Mouse (Mus musculus) midbrain, embryonic 13.5 days (tissue): ENCODE measurements around the gene Nme3. TPM values are rescaled to one million over a fixed set of nuclear protein-coding genes. Genes with fewer than 3 reads are reported as not detected.

Experiments
- ATAC-seq: fragments of 200-750 bp; cut with Nextera tagmentation; 2 replicates; pipeline ENCODE4 v1.8.0; 2017; ENCODE audit warnings: mild to moderate bottlenecking, moderate TSS enrichment, moderate library complexity
- H3K27ac ChIP-seq: fragments of 300-500 bp; sonication (generic); 2 replicates; pipeline ENCODE4 v1.5.1; 2015; ENCODE audit warnings: inconsistent platforms, mild to moderate bottlenecking, moderate library complexity
- H3K27me3 ChIP-seq: fragments of 300-500 bp; sonication (generic); 2 replicates; pipeline ENCODE4 v1.6.1; 2015; ENCODE audit warnings: mild to moderate bottlenecking, inconsistent platforms
- H3K36me3 ChIP-seq: fragments of 300-500 bp; sonication (generic); 2 replicates; pipeline ENCODE4 v1.6.1; 2015; ENCODE audit warnings: mild to moderate bottlenecking, inconsistent platforms
- H3K4me1 ChIP-seq: fragments of 300-500 bp; sonication (generic); replicated peaks from 2 replicates; pipeline ENCODE4 v1.6.1; 2015; ENCODE audit warnings: inconsistent platforms
- H3K4me2 ChIP-seq: fragments of 300-500 bp; sonication (generic); replicated peaks from 2 replicates; pipeline ENCODE4 v1.6.1; 2015; ENCODE audit warnings: moderate library complexity, mild to moderate bottlenecking, inconsistent platforms
- H3K4me3 ChIP-seq: fragments of 300-500 bp; sonication (generic); replicated peaks from 2 replicates; pipeline ENCODE4 v1.5.1; 2015; ENCODE audit warnings: mild to moderate bottlenecking, inconsistent platforms
- H3K9ac ChIP-seq: fragments of 300-500 bp; sonication (generic); replicated peaks from 2 replicates; pipeline ENCODE4 v1.6.1; 2015; ENCODE audit warnings: mild to moderate bottlenecking, inconsistent platforms
- H3K9me3 ChIP-seq: fragments of 300-500 bp; sonication (generic); 2 replicates; pipeline ENCODE4 v1.6.1; 2016; ENCODE audit warnings: mild to moderate bottlenecking, inconsistent platforms
- WGBS: fragments of 180-500 bp; shearing (Covaris S2); methylation state at CpG from one replicate; pipeline ENCODE4 v1.1.7; 2015; 5-methylcytosine and 5-hydroxymethylcytosine counted together
- polyA plus RNA-seq: library from polyadenylated mRNA; unstranded; fragments of >200 nt; fragmentation: Nextera tagmentation; extraction: Ambion mirVana; gene quantifications from 2 replicates; pipeline ENCODE4 v1.2.1, GENCODE M21; 2015

The Nme3 gene
- polyA plus RNA-seq, 1 experiment from 2014 or later, result 76.8 TPM

- no peaks in the 10 kb centered on the region for H3K4me1 ChIP-seq
- no peak for ATAC-seq
- H3K36me3 ChIP-seq, result peaks cover 83% of the 10 kb centered on the region
- H3K27me3 ChIP-seq, result no peaks in the 10 kb centered on the region
- no peak overlapping the region for H3K9ac ChIP-seq
- no peak overlapping the region for H3K4me2 ChIP-seq
- H3K4me3 ChIP-seq, result no peak overlapping the region
- no peak overlapping the region for H3K27ac ChIP-seq
- 96% methylated on average over 8 of the region's 8 CpGs for WGBS
- no peaks in the 10 kb centered on the region for H3K9me3 ChIP-seq
These were observed 36.2 kb upstream of the Nme3 start for GRCm38 (mm10) chr17:24860076-24860475.

DNA sequence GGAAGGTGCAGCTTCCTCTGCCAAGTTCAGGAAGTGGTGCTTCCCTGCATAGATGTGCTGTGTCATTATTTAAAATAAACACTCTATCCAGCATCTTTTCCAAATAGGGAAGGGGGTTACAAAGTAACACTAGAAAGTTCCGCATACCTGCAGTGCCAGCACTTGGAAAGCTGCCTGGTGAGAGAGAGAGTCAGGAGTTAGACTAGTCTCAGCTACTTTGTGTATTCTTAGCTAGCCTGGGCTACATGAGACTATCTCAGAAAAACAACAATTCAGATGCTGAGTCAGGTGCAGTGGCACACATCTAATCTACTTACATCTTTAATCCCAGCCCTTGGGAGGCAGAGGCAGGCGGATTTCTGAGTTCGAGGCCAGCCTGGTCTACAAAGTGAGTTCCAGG is 34.5 kb upstream of the Nme3 start:
- H3K9me3 ChIP-seq, result no peaks in the 10 kb centered on the region
- ATAC-seq, result no peak
- H3K4me3 ChIP-seq, result no peak overlapping the region
- no peaks in the 10 kb centered on the region for H3K27me3 ChIP-seq
- H3K36me3 ChIP-seq, result peaks cover 80% of the 10 kb centered on the region
- no peak overlapping the region for H3K27ac ChIP-seq
- no peak overlapping the region for H3K4me2 ChIP-seq
- WGBS, result 88% methylated on average over 3 of the region's 3 CpGs
- H3K9ac ChIP-seq, result no peak overlapping the region
- H3K4me1 ChIP-seq, result no peaks in the 10 kb centered on the region

DNA sequence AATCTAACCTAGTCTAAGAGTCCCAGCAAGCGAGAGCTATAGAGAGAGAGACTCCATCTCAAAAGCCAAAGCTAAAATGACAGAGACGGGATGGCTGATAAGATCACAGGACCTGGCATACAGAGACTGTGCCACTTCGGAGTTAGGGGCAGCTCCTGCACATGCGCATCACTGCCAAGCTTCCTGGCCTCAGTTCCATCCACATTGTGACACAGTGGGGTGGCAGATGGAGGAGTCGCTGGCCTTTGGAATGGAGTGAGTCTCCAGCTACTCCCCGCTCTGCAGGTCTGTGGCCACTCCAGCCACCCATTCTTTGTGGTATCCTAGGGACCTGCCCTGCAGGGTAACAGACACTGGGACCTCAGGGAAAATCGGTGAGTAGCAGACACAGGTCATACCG is 30.5 kb upstream of the Nme3 start, which contains the start of gene Igfals:
Igfals (plus strand) TSS at position 222 of the 400 bp plus-strand sequence.
- Histone ChIP-seq H3K4me3 (no peak within 1 kb of the TSS), H3K4me2 (no peak within 1 kb of the TSS), H3K9me3 (no peaks in the 10 kb centered on the region), H3K36me3 (peaks cover 50% of the 10 kb centered on the region), H3K27me3 (no peaks in the 10 kb centered on the region), H3K9ac (no peak within 1 kb of the TSS), H3K27ac (no peak within 1 kb of the TSS), H3K4me1 (no peaks in the 10 kb centered on the region)
- ATAC-seq, result no peak
- 89% methylated on average over 8 of the region's 8 CpGs for WGBS

- Histone ChIP-seq H3K4me3 (no peak overlapping the region), H3K27ac (no peak overlapping the region), H3K4me1 (no peaks in the 10 kb centered on the region), H3K9me3 (no peaks in the 10 kb centered on the region), H3K4me2 (no peak overlapping the region), H3K27me3 (no peaks in the 10 kb centered on the region), H3K36me3 (peaks cover 28% of the 10 kb centered on the region), H3K9ac (no peak overlapping the region)
- no peak for ATAC-seq
- 92% methylated on average over 10 of the region's 10 CpGs for WGBS
These were observed 28.4 kb upstream of the Nme3 start for GRCm38 (mm10) chr17:24867914-24868313.

DNA sequence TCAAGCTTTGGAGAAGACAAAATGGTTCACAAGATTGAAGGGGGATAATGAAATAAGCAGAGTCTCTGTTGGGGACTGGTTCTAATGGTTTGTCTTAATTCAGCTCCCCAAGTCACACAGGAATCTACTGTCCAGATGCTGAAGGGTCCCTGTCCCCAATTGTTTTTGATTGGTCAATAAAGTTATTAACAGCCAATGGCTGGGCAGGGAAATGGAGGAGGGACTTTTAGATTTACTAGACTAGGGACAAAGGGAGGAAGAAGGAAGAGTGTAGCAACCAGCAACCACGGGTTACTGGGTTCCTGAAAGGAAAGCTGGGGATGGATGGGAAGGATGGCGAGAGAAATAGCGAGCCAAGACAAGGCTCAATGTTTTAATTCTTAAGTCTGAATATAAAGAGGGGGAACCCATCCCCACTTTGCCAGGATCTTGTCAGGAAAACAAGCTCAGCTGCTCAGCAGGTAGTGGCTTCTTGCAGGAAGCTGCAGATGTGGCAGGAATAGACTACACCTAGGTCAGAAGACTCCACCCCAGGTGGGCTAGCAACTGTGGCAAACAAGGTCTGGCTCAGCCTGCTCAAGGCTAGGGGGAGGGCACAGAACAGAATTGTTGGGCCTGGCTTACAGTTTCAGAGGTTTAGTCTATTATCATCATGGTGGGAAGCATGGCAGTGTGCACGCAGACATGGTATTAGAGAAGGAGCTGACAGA is 22.4 kb upstream of the Nme3 start:
- Histone ChIP-seq H3K9me3 (no peaks in the 10 kb centered on the region), H3K4me2 (no peak overlapping the region), H3K4me3 (no peak overlapping the region), H3K9ac (no peak overlapping the region), H3K4me1 (no peaks in the 10 kb centered on the region), H3K27ac (no peak overlapping the region), H3K36me3 (no peaks in the 10 kb centered on the region), H3K27me3 (no peaks in the 10 kb centered on the region)
- 58% methylated on average over 4 of the region's 4 CpGs for WGBS
- no peak for ATAC-seq

GRCm38 (mm10) chr17:24874405-24874745 is 21.9 kb upstream of the Nme3 start:
- no peaks in the 10 kb centered on the region for H3K9me3 ChIP-seq
- no peak overlapping the region for H3K9ac ChIP-seq
- no peaks in the 10 kb centered on the region for H3K27me3 ChIP-seq
- no peak overlapping the region for H3K4me3 ChIP-seq
- no peak for ATAC-seq
- H3K36me3 ChIP-seq, result no peaks in the 10 kb centered on the region
- no peak overlapping the region for H3K4me2 ChIP-seq
- no peaks in the 10 kb centered on the region for H3K4me1 ChIP-seq
- no peak overlapping the region for H3K27ac ChIP-seq
- WGBS, result 42% methylated on average over 1 of the region's 1 CpGs

GRCm38 (mm10) chr17:24874989-24875388 is 21.3 kb upstream of the Nme3 start:
- WGBS, result 73% methylated on average over 8 of the region's 8 CpGs

DNA sequence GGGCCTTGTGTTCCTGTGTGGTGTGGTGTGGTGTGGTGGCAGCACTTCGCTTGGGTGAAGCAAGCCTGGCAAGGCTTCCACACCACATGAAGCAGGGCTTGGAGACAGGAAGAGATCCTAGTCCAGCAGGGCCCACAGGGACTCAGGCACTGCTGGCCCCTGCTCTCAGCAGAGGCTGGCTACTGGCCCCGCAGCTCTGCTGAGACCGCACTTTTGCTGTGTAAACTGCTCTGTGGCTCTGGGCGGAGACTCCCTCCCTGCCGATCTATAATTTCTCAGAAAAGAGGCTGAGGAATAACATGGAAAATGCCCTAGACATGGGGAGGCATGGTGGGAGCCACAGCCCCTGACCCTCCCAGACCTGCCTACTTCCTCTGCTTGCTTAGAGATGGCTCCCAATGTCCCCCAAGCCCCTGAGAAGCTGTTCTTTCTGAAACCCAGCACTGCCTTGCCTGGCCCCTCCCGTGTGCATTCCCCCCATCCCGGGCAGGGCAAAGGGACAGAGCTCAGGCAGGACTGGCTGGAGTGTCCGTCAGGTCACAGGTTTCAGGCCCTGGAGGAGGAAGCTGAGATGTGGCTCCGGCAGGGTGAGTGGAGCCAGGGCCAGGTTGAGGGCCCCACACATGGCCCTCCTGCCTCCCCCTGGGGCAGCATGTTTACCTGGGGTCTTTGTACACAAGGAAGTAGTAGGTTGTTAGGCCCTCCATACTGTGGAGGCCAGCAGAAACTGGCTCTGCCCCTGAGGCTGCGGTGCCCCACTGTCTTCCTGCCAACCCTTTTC is 18.8 kb upstream of the Nme3 start:
- no peak overlapping the region; the same call in 1 of the 2 replicates for H3K9ac ChIP-seq
- no peaks in the 10 kb centered on the region for H3K4me1 ChIP-seq
- H3K36me3 ChIP-seq, result peaks cover 2% of the 10 kb centered on the region
- no peak overlapping the region for H3K27ac ChIP-seq
- H3K4me2 ChIP-seq, result no peak overlapping the region
- H3K27me3 ChIP-seq, result no peaks in the 10 kb centered on the region
- H3K4me3 ChIP-seq, result no peak overlapping the region
- 76% methylated on average over 10 of the region's 10 CpGs for WGBS
- no peak for ATAC-seq
- no peaks in the 10 kb centered on the region for H3K9me3 ChIP-seq

More at GRCm38 (mm10) chr17:24874989-24875388, 21.3 kb upstream of the Nme3 start:
- no peaks in the 10 kb centered on the region for H3K4me1 ChIP-seq
- H3K27ac ChIP-seq, result no peak overlapping the region
- no peaks in the 10 kb centered on the region for H3K9me3 ChIP-seq
- H3K36me3 ChIP-seq, result no peaks in the 10 kb centered on the region
- no peak for ATAC-seq
- no peak overlapping the region for H3K4me2 ChIP-seq
- no peaks in the 10 kb centered on the region for H3K27me3 ChIP-seq
- no peak overlapping the region for H3K9ac ChIP-seq
- no peak overlapping the region for H3K4me3 ChIP-seq

DNA sequence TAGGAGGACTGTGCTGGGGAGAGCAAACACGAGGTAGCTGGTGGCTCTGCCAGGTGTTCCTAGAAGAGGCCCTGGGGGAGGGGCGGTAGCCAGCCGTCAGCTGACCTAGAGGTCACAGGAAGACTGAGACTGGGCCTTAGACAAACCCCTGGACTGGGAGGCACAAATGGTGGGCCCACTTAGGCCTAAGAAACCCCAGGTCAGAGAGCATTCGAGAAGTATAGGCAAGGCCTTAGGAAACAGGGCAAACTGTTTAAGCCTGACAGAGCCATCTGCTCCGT is 18.2 kb upstream of the Nme3 start:
- H3K4me3 ChIP-seq, result no peak overlapping the region
- peaks cover 7% of the 10 kb centered on the region for H3K36me3 ChIP-seq
- H3K27ac ChIP-seq, result no peak overlapping the region
- no peak overlapping the region for H3K9ac ChIP-seq
- WGBS, result 43% methylated on average over 5 of the region's 5 CpGs
- H3K27me3 ChIP-seq, result no peaks in the 10 kb centered on the region
- H3K4me2 ChIP-seq, result no peak overlapping the region
- no peaks in the 10 kb centered on the region for H3K9me3 ChIP-seq
- ATAC-seq, result no peak
- no peaks in the 10 kb centered on the region for H3K4me1 ChIP-seq

DNA sequence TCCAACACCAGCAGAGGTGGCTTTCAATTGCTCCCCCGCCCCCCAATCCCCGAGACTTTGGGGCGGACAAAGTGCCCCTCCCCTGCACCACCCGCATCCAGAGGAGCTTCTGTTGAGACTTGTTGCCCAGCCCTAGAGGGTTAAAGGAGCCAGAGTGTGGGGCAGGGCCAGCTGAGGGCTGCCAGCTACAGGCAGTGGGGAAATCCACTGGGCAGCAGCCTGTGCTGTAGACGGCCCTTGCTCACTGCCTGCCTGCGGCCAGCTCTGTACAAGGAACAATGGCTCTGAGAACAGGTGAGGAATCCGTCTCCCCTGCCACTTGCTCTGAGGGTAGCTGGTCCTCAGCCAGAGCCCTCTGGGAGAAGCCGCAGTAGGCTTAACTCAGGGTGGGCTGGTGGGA is 17.8 kb upstream of the Nme3 start:
- no peaks in the 10 kb centered on the region for H3K4me1 ChIP-seq
- H3K27ac ChIP-seq, result no peak overlapping the region
- H3K4me2 ChIP-seq, result no peak overlapping the region
- WGBS, result 76% methylated on average over 8 of the region's 8 CpGs
- H3K27me3 ChIP-seq, result no peaks in the 10 kb centered on the region
- ATAC-seq, result no peak
- peaks cover 12% of the 10 kb centered on the region for H3K36me3 ChIP-seq
- no peak overlapping the region for H3K4me3 ChIP-seq
- H3K9me3 ChIP-seq, result no peaks in the 10 kb centered on the region
- H3K9ac ChIP-seq, result no peak overlapping the region

DNA sequence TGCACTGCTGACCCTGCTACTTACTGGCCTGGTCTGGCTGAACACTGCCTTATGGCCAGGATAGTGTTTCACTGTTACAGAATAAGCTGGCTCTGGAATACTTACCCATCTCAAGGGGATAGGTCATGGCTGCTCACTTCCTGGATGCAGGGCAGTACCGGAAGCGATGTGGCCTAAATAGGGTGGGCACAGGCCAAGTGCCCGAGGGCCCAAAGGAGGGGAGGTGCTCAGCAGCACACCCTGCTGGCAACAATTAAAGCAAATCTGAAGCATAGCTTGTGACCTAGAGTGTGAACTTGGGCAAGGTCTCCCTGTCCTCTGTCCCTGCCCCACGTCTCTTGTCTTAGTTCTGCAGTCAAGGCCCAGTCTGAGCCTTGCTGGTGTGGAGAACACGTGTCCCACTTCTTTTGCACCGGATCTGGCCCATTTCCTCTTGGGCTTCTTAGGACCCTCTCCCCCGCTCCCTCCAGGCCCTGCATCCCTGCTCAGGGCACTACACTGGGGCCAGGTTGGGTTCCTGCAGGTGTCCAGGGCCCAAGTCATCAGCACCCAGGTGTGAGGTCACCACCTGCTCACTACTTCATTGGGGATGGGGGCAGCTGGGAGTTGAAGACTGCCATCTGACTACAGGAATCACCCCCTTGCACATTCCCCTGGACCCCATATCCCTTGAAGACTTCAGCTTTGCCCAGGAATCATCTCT is 14.4 kb upstream of the Nme3 start:
- Histone ChIP-seq H3K9ac (no peak overlapping the region), H3K4me2 (no peak overlapping the region), H3K36me3 (peaks cover 23% of the 10 kb centered on the region), H3K4me1 (peaks cover 10% of the 10 kb centered on the region), H3K27ac (no peak overlapping the region), H3K27me3 (no peaks in the 10 kb centered on the region), H3K9me3 (no peaks in the 10 kb centered on the region), H3K4me3 (no peak overlapping the region)
- WGBS, result 45% methylated on average over 7 of the region's 7 CpGs
- no peak for ATAC-seq

GRCm38 (mm10) chr17:24884391-24884790 is 11.9 kb upstream of the Nme3 start:
- H3K4me1 ChIP-seq, result peaks cover 32% of the 10 kb centered on the region
- 87% methylated on average over 6 of the region's 6 CpGs for WGBS
- H3K9me3 ChIP-seq, result no peaks in the 10 kb centered on the region
- H3K36me3 ChIP-seq, result peaks cover 31% of the 10 kb centered on the region
- H3K9ac ChIP-seq, result no peak overlapping the region
- H3K27ac ChIP-seq, result no peak overlapping the region
- H3K27me3 ChIP-seq, result no peaks in the 10 kb centered on the region
- no peak for ATAC-seq
- H3K4me3 ChIP-seq, result no peak overlapping the region; the same call in 1 of the 2 replicates
- no peak overlapping the region for H3K4me2 ChIP-seq
